Mouse (Mus musculus) forebrain, embryonic 15.5 days (tissue): ENCODE measurements around the gene Rrp15. TPM values are rescaled to one million over a fixed set of nuclear protein-coding genes. Genes with fewer than 3 reads are reported as not detected.
"Not testable (repeated sequence)": the region's sequence is repeated elsewhere in the genome, so short reads cannot be mapped to it uniquely, and the experiment has no call there.

Experiments
- ATAC-seq: fragments of 200-750 bp; cut with Nextera tagmentation; replicated peaks from 2 replicates; pipeline ENCODE4 v1.8.0; 2017; ENCODE audit warnings: mild to moderate bottlenecking, moderate TSS enrichment, moderate library complexity
- H3K27ac ChIP-seq: fragments of 300-500 bp; sonication (generic); replicated peaks from 2 replicates; pipeline ENCODE4 v1.5.1; 2015; ENCODE audit warnings: mild to moderate bottlenecking, inconsistent platforms
- H3K27me3 ChIP-seq: fragments of 300-500 bp; sonication (generic); 2 replicates; pipeline ENCODE4 v1.6.1; 2015; ENCODE audit warnings: inconsistent platforms
- H3K36me3 ChIP-seq: fragments of 300-500 bp; sonication (generic); 2 replicates; pipeline ENCODE4 v1.6.1; 2015; ENCODE audit warnings: mild to moderate bottlenecking, inconsistent platforms
- H3K4me1 ChIP-seq: fragments of 300-500 bp; sonication (generic); 2 replicates; pipeline ENCODE4 v1.6.1; 2015; ENCODE audit warnings: inconsistent platforms
- H3K4me2 ChIP-seq: fragments of 300-500 bp; sonication (generic); replicated peaks from 2 replicates; pipeline ENCODE4 v1.6.1; 2015; ENCODE audit warnings: mild to moderate bottlenecking, inconsistent platforms
- H3K4me3 ChIP-seq: fragments of 300-500 bp; sonication (generic); 2 replicates; pipeline ENCODE4 v1.5.1; 2015; ENCODE audit warnings: mild to moderate bottlenecking, inconsistent platforms
- H3K9ac ChIP-seq: fragments of 300-500 bp; sonication (generic); replicated peaks from 2 replicates; pipeline ENCODE4 v1.6.1; 2015; ENCODE audit warnings: mild to moderate bottlenecking, inconsistent platforms
- H3K9me3 ChIP-seq: fragments of 300-500 bp; sonication (generic); 2 replicates; pipeline ENCODE4 v1.6.1; 2016; ENCODE audit warnings: inconsistent platforms
- WGBS: fragments of 180-500 bp; shearing (Covaris S2); methylation state at CpG from one replicate; pipeline ENCODE4 v1.1.7; 2015; ENCODE audit warnings: mixed read lengths; 5-methylcytosine and 5-hydroxymethylcytosine counted together
- polyA plus RNA-seq: library from polyadenylated mRNA; unstranded; fragments of >200 nt; fragmentation: Nextera tagmentation; extraction: Ambion mirVana; gene quantifications from 2 replicates; pipeline ENCODE4 v1.2.1, GENCODE M21; 2015

Gene Rrp15
- 36.1 and 36.5 TPM in 2 replicates for polyA plus RNA-seq

- peak within 1 kb of the TSS; percentile 80 for H3K4me2 ChIP-seq
- H3K4me1 ChIP-seq = peaks cover 27% of the 10 kb centered on the region
- peak within 1 kb of the TSS; percentile 80 for H3K27ac ChIP-seq
- H3K9ac ChIP-seq = peak within 1 kb of the TSS; percentile 81
- H3K9me3 ChIP-seq = no peaks in the 10 kb centered on the region
- no peaks in the 10 kb centered on the region for H3K27me3 ChIP-seq
- WGBS = under 1% methylated on average over 46 of the region's 46 CpGs
- H3K36me3 ChIP-seq = no peaks in the 10 kb centered on the region
- H3K4me3 ChIP-seq = peak within 1 kb of the TSS; percentile 66
- ATAC-seq = peak; percentile 93
Observed at GRCm38 (mm10) chr1:186748724-186749653, at the start of gene Rrp15. Gene Rrp15 (minus strand): TSS chr1:186749358.

DNA sequence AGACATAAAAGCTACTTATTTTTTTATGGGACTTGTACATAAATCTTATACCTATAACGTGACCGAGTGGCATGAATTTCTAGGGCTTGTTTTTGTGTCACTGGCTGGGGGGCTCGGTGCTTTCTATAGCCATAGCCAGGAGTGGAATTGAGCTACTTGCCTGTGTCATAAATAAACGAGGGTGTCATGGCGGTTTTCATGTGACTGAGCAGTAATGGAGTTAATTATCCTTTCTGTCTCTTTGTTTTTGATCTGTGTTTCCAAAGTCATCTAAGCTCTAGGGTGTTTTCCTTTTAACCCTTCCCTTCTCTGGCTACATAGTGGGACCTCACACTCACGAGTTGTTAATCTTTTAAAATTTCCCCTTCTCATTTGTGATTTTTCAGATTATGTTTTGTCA lies 48.8 kb upstream of the Rrp15 start:
- Histone ChIP-seq H3K4me2 (no peak overlapping the region), H3K4me1 (no peaks in the 10 kb centered on the region), H3K27me3 (no peaks in the 10 kb centered on the region), H3K4me3 (no peak overlapping the region), H3K9me3 (no peaks in the 10 kb centered on the region), H3K9ac (no peak overlapping the region), H3K27ac (no peak overlapping the region), H3K36me3 (no peaks in the 10 kb centered on the region)
- 24% methylated on average over 6 of the region's 6 CpGs for WGBS
- ATAC-seq = no peak

GRCm38 (mm10) chr1:186785359-186785758 lies 36.2 kb upstream of the Rrp15 start:
- H3K9me3 ChIP-seq = no peaks in the 10 kb centered on the region
- no peak overlapping the region for H3K27ac ChIP-seq
- no peak overlapping the region for H3K4me3 ChIP-seq
- no peak for ATAC-seq
- no peak overlapping the region for H3K4me2 ChIP-seq
- no peak overlapping the region for H3K9ac ChIP-seq
- H3K36me3 ChIP-seq = no peaks in the 10 kb centered on the region
- WGBS = 80% methylated on average over 4 of the region's 4 CpGs
- H3K27me3 ChIP-seq = no peaks in the 10 kb centered on the region
- H3K4me1 ChIP-seq = no peaks in the 10 kb centered on the region

GRCm38 (mm10) chr1:186780826-186781225 lies 31.7 kb upstream of the Rrp15 start:
- 71% methylated on average over 2 of the region's 2 CpGs for WGBS
- H3K9me3 ChIP-seq = no peaks in the 10 kb centered on the region

DNA sequence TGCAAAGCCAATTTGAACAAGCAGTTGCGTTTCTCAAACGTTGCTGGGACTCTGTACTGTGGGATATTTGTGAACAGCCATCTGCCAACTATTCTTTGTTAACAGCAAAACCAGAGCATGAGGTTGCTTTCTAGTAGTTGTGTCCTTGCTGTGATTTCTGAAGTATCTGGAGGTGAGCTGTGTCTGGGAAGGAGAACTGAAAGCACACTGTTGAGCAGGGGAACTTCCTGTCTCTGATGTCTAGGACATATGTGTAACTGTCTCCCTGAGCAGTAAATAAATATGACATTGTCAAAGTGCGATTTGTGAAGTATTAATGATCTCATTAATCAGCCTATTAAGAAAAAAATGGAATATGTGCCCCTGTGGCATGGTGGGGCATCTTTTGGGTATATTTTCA lies 24.0 kb upstream of the Rrp15 start:
- Histone ChIP-seq H3K4me1 (peaks cover 13% of the 10 kb centered on the region), H3K9ac (no peak overlapping the region), H3K9me3 (no peaks in the 10 kb centered on the region), H3K36me3 (no peaks in the 10 kb centered on the region), H3K4me2 (no peak overlapping the region), H3K27ac (no peak overlapping the region), H3K27me3 (peaks cover 13% of the 10 kb centered on the region; the same call in 1 of the 2 replicates), H3K4me3 (no peak overlapping the region)
- no peak for ATAC-seq
- 54% methylated on average over 3 of the region's 3 CpGs for WGBS

More at GRCm38 (mm10) chr1:186780826-186781225, 31.7 kb upstream of the Rrp15 start:
- no peak overlapping the region for H3K4me2 ChIP-seq
- H3K27ac ChIP-seq = no peak overlapping the region
- ATAC-seq = no peak
- no peak overlapping the region for H3K9ac ChIP-seq
- no peaks in the 10 kb centered on the region for H3K36me3 ChIP-seq
- H3K4me1 ChIP-seq = no peaks in the 10 kb centered on the region
- peaks cover 9% of the 10 kb centered on the region; the same call in 1 of the 2 replicates for H3K27me3 ChIP-seq
- no peak overlapping the region for H3K4me3 ChIP-seq

GRCm38 (mm10) chr1:186772547-186773077 lies 23.5 kb upstream of the Rrp15 start:
- 33% methylated on average over 8 of the region's 8 CpGs for WGBS
- no peaks in the 10 kb centered on the region for H3K9me3 ChIP-seq
- peak; percentile 69; the same call in 1 of the 2 replicates for ATAC-seq
- no peaks in the 10 kb centered on the region for H3K36me3 ChIP-seq
- H3K27ac ChIP-seq = no peak overlapping the region
- H3K4me1 ChIP-seq = peaks cover 13% of the 10 kb centered on the region
- no peak overlapping the region for H3K4me2 ChIP-seq
- no peak overlapping the region for H3K9ac ChIP-seq
- H3K4me3 ChIP-seq = no peak overlapping the region
- H3K27me3 ChIP-seq = peaks cover 10% of the 10 kb centered on the region; the same call in 1 of the 2 replicates

- no peaks in the 10 kb centered on the region for H3K9me3 ChIP-seq
- 85% methylated on average over 6 of the region's 6 CpGs for WGBS
- H3K4me2 ChIP-seq = no peak overlapping the region
- no peak for ATAC-seq
- no peak overlapping the region for H3K9ac ChIP-seq
- no peak overlapping the region for H3K27ac ChIP-seq
- peaks cover 13% of the 10 kb centered on the region for H3K4me1 ChIP-seq
- H3K4me3 ChIP-seq = no peak overlapping the region
- no peaks in the 10 kb centered on the region for H3K36me3 ChIP-seq
- 0 out of 2 replicates have a peak, but pooled peaks cover 4% of the 10 kb centered on the region for H3K27me3 ChIP-seq
Observed at GRCm38 (mm10) chr1:186772005-186772404, 22.8 kb upstream of the Rrp15 start.

- Histone ChIP-seq H3K4me3 (no peak overlapping the region), H3K27ac (no peak overlapping the region), H3K9me3 (no peaks in the 10 kb centered on the region), H3K36me3 (no peaks in the 10 kb centered on the region), H3K4me1 (peaks cover 13% of the 10 kb centered on the region), H3K9ac (no peak overlapping the region), H3K4me2 (no peak overlapping the region), H3K27me3 (0 out of 2 replicates have a peak, but pooled peaks cover 4% of the 10 kb centered on the region)
- WGBS = 76% methylated on average over 5 of the region's 5 CpGs
- ATAC-seq = no peak
Observed at GRCm38 (mm10) chr1:186770659-186771058, 21.5 kb upstream of the Rrp15 start.

DNA sequence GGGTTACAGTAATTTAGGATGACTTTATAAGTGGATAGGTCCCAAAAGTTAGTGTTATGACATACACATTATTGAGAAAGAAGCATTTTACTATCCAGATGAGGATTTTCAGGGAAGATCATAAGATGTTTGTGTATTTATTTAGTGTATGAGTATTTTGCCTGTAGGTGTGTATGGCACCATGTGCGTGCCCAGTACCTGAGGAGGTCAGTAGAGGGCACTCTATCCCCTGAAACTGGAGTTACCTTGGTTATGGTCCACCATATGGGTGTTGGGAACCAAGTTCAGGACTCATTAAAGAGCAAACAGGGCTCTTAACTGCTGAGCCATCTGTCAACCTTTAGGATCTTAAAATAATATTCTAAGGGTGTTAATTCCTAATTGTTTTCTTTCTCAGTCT lies 19.2 kb upstream of the Rrp15 start:
- Histone ChIP-seq H3K9ac (no peak overlapping the region), H3K9me3 (no peaks in the 10 kb centered on the region), H3K4me1 (peaks cover 13% of the 10 kb centered on the region), H3K27ac (no peak overlapping the region), H3K4me3 (no peak overlapping the region), H3K36me3 (no peaks in the 10 kb centered on the region), H3K27me3 (0 out of 2 replicates have a peak, but pooled peaks cover 4% of the 10 kb centered on the region), H3K4me2 (no peak overlapping the region)
- ATAC-seq = no peak
- WGBS = 80% methylated on average over 1 of the region's 1 CpGs

DNA sequence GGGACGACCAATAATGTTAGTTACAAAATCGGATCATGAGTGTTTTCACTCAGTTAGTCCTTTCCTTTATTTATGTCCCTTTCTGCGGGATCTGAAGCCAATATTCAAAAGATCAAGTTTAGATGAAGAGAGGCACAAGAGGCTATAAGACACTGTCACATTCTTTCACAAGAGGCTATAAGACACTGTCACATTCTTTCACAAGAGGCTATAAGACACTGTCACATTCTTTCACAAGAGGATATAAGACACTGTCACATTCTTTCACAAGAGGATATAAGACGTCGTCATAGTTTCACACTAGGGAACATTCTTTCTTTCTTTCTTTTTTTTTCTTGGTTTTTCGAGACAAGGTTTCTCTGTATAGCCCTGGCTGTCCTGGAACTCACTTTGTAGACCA lies 14.3 kb upstream of the Rrp15 start:
- not testable (repeated sequence) for H3K4me3 ChIP-seq, H3K4me2 ChIP-seq, ATAC-seq, H3K4me1 ChIP-seq, H3K9me3 ChIP-seq, H3K9ac ChIP-seq, H3K36me3 ChIP-seq, H3K27ac ChIP-seq, H3K27me3 ChIP-seq
- WGBS = 64% methylated on average over 6 of the region's 6 CpGs

- Histone ChIP-seq H3K36me3 (no peaks in the 10 kb centered on the region), H3K4me1 (peaks cover 27% of the 10 kb centered on the region), H3K27ac (peak overlapping the region; percentile 80), H3K4me2 (peak overlapping the region; percentile 80), H3K9me3 (no peaks in the 10 kb centered on the region), H3K9ac (peak overlapping the region; percentile 81), H3K27me3 (no peaks in the 10 kb centered on the region), H3K4me3 (peak overlapping the region; percentile 66)
- peak; percentile 75 for ATAC-seq
- 36% methylated on average over 10 of the region's 10 CpGs for WGBS
Observed at GRCm38 (mm10) chr1:186749675-186750283, 621 bp upstream of the Rrp15 start.

GRCm38 (mm10) chr1:186739828-186740227 lies 9.3 kb downstream of the Rrp15 start:
- Histone ChIP-seq H3K4me1 (no peaks in the 10 kb centered on the region), H3K27me3 (no peaks in the 10 kb centered on the region), H3K9me3 (no peaks in the 10 kb centered on the region), H3K9ac (no peak overlapping the region), H3K36me3 (peaks cover 23% of the 10 kb centered on the region), H3K4me2 (no peak overlapping the region), H3K27ac (no peak overlapping the region), H3K4me3 (no peak overlapping the region)
- WGBS = 85% methylated on average over 7 of the region's 7 CpGs
- ATAC-seq = no peak
